Mouse (Mus musculus): ENCODE data around the gene Dcpp3. TPM values are rescaled to one million over a fixed set of nuclear protein-coding genes. Genes with fewer than 3 reads are reported as not detected.
"Not testable (repeated sequence)": the region's sequence is repeated elsewhere in the genome, so short reads cannot be mapped to it uniquely, and the experiment has no call there.

The Dcpp3 gene
- not detected for total RNA-seq (2021)

DNA sequence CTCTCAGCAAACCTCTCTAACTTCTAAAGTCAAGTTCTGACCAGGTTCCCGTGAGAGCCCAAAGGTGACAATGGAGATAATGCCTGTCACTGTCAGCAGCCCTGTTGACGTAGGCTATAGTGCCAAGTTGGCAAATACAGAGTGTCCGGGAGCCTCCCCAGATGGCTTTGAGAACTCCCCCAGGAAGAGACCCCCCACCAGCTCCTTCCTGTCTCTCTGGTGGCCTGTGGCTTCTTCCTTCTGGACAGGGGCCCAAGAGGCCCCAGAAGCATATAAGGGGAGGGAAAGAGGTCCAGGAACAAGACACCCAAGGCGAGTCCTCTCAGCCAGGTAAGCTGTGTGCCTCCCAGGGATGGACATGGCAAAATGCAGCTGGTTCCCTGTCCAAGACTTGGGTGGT, at the start of gene Dcpp3:
Gene Dcpp3, plus strand, starts transcription at position 301 of the 400 bp plus-strand sequence.
- DNase-seq, result not testable (repeated sequence)

DNA sequence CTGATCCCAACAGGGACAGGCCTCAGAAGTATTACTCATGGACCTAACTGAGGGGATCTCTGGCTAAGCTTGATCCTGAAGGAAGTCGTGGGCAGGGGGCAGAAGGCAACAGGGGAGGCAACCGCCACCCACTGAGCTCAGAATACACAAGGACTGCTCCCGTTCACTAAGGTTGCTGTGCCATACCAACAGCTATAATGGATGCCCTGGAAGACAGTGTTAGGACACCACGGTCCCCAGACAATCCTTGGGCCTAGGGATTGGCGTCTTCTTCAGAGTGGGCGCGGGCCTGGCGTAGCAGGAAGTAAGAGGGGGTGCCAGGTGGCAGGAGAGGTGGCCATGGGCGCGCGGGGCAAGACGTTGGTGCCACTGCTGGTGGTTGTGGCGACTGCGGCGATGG, 49.5 kb upstream of the Dcpp3 start, which contains the start of gene Prss21:
Gene Prss21, plus strand, starts transcription at position 301 of the 400 bp plus-strand sequence.
- no peak for DNase-seq

DNA sequence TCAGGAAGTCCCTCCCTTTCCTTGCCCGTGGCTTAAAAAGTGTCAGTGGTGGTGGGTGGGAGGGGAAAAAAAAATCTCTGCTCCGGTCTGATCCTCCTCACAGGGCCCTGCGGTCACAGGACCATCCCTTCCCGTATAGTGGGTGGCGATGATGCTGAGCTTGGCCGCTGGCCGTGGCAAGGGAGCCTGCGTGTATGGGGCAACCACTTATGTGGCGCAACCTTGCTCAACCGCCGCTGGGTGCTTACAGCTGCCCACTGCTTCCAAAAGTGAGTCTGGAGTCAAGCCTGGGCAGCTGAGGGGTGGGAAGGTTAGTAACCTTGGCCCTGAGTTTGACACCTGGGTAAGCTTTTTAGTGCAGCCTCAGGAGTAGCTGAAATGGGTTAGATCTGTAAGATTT, 48.7 kb upstream of the Dcpp3 start:
- no peak for DNase-seq

DNA sequence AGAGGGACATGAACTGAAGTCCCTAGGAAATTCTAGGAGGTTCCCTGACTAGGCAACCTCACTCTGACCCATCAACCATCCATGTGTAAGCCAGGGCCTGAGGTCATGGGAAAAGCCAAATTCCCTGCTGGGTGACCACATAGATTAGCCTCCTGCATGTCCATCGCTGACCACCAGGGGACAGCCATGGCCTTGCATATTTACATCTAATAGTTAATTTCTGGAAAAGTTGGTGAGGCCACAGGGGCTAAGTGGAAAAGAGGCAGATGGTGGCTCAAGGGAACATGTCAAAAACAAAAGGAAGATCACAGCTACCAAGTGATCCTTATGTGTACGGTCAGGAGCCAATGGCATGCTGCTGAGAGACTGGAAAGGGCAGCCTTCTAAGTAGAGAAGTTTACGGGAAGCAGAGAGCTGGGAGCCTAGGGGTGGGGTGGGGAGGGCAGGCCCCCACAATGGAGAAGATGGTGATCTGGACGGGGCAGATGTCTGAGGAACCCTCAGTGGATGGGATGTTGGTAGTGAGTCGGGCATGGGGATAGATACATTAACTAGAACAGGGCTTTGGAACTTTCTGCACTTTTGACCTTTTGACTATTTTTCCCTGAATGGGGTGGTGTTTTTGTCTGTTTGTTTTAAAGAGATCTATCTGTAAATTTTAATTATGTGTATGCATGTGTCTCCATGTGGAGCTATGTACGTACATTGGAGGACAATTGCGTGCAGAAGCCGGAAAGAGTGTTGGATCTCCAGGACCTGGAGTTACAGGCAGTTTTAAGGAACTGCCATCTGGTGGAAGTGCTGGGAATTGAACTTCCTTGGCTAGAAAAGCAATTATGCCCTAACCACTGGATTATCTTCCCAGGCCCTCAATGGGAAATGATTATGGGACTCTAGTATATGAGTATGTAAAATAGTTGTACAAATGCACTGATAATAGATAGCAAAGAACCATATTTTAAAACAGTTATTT, 43.1 kb upstream of the Dcpp3 start:
- peak in 1 of 2 experiments; percentile 16 for DNase-seq

DNA sequence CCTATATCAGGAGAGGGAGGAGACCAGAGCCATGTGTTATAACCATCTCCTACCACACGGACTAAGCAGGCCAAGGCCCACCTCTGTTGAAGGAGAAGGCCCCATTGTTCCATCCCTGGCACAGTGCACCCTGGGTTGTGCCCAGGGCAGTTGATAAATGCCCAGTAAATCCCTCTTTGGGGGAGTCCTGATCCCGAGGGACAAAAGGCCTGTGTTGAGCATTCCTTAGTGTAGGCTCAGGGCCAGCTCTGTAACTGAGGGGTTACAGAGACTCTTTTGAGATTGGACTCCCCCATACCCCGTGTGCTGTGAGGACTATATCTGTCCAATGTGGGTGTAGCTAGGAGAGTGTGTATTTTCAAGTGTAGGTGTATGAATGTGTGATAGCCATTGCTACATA, 40.5 kb upstream of the Dcpp3 start:
- peak; percentile 18 to 28 for DNase-seq

DNA sequence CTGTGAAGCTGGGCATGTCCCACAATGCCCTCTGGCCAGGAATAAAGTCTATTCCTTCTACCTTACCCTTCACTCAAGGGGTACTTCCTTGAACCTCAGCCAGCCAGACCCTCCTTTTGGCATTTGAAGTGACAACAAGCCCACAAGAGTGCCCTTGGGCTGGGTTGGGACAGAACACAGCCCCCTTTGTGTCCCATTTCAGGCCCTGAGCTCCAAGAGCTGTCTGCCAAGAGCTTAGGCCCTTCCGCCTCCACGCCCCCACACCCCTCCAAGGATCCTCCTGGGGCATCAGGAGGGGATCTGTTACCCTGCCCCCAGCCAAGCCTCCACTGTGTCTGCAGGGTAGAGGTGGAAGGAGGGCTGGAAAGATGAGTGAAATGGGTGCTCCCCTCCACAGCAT, 40.1 kb upstream of the Dcpp3 start:
- no peak for DNase-seq

DNA sequence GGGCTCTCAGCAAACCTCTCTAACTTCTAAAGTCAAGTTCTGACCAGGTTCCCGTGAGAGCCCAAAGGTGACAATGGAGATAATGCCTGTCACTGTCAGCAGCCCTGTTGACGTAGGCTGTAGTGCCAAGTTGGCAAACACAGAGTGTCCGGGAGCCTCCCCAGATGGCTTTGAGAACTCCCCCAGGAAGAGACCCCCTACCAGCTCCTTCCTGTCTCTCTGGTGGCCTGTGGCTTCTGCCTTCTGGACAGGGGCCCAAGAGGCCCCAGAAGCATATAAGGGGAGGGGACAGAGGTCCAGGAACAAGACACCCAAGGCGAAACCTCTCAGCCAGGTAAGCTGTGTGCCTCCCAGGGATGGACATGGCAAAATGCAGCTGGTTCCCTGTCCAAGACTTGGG, 36.7 kb upstream of the Dcpp3 start, which contains the start of the genes Dcpp1 and Dcpp2:
Gene Dcpp1, plus strand, starts transcription at position 301 of the 400 bp plus-strand sequence.
Gene Dcpp2, plus strand, starts transcription at position 305 of the 400 bp plus-strand sequence.
- not testable (repeated sequence) for DNase-seq

DNA sequence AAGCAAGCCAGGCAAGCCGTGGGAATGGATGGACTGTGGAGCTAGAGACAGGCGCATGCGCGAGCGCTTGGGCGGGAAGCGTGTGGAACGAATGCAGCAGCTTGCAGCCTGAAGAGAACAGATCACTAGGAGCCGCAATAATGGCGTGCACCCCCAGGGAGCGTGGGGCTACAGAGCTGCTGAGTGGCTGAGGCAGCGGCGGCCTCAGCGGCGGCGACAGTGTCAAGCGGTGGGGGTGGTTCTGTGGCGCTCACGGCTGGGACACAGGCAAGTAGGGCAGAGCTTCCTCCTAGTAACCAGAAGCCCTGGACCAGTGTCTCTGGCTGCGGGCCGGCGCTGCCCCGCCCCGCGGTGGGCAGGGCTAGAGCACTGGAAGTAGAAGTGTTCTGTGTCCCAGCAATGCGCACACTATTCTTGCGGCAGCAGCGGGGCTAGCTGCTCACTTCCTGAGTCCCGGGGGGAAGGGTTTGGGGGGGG, 7.3 kb downstream of the Dcpp3 start:
- peak; percentile 88 to 91 for DNase-seq

DNA sequence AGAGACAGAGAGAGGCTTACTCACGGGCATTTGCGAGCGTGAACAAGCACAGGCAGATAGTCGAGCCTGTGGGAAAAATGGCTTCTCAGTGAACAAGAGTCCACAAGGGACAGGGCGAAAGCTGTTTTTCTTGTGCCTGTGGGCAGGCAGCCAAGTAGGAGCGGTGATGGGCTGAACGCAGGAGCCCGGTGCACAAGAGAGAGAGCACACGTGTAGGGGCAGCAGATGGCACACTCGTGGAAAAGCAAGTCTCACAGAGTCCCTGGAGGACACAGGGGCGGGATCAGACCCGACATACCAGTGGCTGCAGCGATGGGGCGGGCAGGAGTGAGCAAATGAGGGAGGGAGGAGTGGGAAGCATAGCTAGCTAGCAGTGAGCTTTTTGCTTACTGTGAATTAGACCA, 7.8 kb downstream of the Dcpp3 start:
- peak; percentile 41 to 42 for DNase-seq

DNA sequence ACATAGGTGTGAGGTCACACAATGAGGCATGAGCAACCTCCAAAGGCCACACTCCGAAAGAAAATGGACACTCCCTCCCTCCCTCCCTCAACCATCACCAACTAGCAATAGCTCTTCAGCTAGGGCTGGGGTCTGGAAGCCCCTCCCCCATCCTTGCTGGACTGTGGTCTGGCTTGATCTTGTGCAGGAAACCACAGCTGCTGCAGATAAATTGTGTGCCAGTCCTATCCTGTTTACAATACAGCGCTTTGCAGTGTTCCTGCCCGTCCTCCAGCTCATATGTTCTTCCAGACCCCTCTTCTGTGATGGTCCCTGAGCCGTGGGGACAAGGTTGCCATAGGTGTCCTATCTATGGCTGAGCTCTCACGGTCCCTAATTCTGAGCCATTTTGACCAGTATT, 13.9 kb downstream of the Dcpp3 start:
- no peak for DNase-seq

DNA sequence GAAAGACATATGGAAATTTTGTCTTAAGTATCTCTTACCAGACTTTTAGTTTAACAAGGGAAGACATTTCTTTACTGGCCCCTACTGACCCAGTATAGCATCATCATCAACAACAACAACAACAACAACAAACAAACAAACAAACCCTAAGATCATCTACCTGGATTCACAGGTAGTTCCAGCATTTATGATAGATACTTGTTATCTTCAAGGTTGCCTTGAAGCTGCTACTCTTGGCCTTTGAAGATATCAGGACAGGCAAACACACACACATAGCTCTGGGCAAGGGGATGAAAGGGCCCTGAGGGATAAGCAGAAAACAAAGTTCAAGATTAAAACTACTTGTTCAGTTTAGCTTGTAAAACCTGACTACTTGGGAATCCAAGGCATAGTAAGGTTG, 24.1 kb downstream of the Dcpp3 start, which contains the start of gene Sbp:
Gene Sbp, plus strand, starts transcription at position 301 of the 400 bp plus-strand sequence.
- DNase-seq, result no peak

DNA sequence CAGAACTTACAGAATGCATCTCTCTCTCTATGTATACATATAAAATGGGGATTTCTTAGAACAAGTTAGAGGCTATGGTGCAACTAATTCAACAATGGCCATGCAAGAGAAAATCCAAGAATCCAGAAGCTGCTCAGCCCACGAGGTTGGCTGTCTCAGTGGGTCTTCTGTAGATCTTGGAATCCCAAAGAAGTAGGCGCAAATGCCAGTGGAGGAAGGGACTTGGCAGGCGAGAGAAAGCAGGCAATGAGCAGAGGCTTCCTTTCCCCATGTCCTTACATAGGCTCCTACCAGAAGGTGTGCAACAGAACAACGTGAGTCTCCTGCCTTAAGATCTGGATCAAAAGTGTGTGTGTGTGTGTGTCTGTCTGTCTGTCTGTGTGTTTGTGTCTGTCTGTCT, 30.2 kb downstream of the Dcpp3 start:
- DNase-seq, result not testable (repeated sequence)

DNA sequence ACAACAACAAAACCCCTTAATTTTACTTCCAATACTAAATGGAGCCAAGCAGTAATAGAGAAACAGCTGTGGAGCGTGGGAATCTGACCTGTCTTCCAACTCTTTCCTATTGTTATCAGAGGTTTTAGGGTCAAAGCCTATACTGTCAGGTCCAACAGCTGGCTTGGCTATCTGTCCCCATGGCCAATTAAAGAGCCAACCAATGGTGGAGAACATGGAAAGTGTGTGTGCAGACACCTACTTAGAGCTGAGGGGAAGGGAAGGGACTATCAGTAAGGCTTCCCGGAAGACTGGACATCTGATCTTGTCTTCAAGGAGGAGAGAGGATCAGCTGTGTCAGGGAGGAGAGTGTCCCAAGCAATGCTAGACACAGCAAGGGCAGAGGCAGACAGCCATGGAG, 31.8 kb downstream of the Dcpp3 start:
- no peak for DNase-seq

DNA sequence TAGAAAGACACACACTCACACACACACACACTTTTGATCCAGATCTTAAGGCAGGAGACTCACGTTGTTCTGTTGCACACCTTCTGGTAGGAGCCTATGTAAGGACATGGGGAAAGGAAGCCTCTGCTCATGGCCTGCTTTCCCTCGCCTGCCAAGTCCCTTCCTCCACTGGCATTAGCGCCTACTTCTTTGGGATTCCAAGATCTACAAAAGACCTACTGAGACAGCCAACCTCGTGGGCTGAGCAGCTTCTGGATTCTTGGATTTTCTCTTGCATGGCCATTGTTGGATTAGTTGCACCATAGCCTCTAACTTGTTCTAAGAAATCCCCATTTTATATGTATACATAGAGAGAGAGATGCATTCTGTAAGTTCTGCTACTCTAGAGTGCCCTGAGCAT, 33.6 kb downstream of the Dcpp3 start:
- not testable (repeated sequence) for DNase-seq

DNA sequence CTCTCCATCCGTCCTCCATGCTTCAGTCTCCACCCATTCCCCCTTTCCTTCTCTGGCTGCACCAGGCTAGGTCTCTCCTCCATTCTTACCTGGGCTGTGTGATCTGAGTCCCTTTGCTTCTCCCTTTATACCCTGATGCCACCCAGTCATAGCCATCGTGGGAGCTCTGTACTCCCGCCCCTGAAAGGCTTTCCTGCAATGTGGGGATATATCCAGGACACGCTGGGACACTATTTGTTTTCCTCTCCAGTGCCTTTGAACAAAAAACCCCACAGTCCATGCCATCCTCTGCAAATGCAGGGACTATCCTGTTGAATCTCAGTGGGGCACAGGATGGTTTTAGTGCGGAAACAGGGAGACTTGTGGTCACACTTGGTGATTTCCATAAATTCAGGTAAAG, 37.9 kb downstream of the Dcpp3 start, which contains the start of gene Sbpl:
Gene Sbpl, minus strand, starts transcription at position 101 of the 400 bp plus-strand sequence.
- no peak for DNase-seq

DNA sequence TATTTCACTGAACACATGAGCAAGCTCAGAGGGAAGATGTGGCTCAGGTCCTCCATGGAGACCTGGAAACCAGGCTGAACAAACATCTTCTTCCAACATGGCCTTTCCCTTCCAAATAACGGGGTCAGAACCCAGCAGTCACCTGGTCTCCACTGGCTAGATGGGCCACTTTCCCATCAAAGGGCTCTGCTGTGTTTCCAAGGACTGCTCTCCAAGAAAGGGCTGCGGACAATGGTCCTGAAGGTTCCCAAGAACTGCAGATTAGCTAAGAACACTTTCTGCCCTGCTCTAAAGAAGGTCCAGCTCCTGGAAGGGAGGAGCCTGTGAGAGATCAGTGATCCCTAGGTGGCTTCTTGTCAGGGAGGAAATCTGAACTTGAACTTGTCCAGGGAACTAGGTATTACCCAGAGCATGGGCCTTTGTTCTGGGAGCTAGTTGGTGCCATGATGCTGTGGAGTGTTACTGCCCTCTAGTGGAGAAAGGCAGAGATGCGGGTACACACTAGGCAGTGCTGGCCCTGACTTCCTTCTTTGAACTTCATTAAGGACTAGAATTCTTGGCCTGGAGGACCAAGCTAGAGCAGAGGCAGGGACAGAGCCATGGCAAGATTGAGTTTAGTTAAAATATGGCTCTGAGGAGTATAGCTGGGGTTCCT, 43.0 kb downstream of the Dcpp3 start:
- DNase-seq, result peak; percentile 75 to 77

DNA sequence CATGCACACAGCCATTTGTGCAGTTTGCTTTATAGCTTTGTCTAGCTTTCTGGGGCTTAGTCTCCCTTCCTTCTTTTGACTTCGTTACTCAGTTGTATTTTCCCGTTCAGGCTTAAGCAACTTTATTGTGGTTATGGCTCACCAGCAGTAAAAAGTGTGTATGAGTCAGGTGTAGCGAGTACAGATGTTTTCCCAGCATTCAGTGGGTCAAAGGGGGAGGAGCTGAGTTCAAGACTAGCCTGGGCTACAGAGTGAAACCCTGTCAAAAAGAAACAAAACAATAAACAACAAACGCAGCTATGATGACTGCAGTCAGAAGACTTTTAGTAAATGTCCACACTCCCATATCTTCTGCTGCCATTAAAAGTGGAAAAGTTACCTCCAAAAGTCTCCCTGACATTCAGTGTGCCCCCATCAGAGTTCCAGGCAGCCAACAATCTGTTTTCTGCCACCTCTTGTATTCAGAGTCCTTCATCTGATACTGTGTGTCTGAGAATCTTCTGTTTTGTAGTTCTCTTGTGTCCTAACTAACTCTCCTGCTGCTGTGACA, 44.4 kb downstream of the Dcpp3 start:
- DNase-seq, result no peak

DNA sequence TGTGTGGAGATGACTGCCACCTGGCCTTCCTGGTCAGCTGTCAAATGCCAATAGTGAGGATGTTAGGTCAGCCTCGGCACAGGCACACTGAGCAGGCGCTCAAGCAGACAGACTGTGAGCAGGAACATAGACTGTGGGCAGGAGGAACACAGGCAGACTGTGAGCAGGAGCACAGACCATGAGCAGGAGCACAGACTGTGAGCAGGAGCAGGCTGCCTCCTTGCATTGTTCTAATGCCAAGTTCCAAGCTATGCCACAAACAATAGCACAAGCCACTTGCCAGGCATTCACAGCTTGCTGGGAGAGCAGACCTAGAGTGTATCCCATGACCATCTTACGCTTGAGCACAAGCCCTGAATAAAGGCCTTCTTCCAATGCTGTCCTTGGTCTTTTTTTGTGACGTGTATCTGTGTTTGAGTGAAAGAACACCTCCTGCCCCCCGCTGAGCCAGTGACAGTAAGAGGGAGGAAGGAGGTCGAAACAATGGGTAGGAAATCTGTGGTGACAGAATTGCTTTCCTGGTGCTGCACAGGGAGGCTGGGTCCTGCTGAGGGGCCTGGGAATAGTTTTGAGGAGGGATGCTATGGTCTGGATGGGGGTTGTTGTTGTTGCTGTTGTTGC, 48.7 kb downstream of the Dcpp3 start:
- peak; percentile 22 to 26 for DNase-seq

DNA sequence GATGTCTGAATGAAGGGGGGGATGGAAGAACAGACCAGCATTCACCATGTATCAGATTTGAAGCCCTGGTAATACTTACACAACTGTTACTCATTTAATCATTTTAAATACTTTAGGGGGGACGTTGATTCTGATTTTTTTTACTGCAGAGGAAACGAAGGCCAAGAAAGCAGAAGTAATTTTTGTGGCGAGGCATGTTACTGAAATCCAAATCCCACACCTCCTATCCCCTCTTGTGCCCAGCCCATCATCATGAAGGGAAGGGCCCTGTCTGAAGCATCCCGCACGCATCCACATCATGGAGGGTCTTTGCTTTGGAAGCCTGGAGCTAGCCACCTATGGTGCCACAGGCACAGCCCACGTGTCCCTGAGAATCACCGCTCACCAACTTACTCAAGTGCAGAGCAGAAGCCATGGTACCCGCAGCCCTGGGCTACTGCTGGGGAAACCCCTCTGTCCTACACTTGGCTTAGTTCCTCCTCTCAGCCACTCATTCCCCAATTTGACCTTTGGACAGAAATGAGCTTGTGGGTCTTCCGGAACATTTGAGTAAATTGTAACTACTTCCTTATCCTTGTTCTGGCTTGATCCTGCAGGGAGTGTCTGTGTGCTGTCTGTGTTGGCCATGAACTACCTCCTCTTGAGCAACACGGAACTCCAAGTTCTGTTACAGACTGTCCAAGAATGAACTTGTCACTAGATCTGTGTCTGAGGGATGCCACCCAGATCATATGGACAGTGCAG, 49.6 kb downstream of the Dcpp3 start:
- no peak for DNase-seq

DNA sequence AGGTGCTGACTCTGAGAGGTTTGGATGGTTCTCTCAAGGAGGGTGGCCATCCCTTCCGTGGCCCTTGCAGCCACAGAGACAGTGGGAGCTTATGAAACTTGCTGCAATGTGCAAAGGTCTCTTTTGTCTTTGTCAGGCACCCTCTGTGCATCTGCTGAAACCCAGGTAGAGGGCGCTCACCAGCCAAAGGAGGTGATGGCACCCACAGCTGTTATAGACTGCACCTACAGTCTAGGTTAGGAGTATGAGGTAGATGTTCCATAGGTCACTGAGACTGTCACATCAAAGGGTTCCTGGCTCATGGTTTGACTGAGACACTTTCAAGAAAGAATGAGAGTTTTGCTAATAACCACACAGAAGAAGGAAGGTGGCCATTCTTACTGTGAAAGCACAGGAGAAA, 51.5 kb downstream of the Dcpp3 start:
- no peak for DNase-seq

Data from layer of hippocampus, postnatal 36 days (tissue).